Mouse (Mus musculus) CH12.LX (cell line): ENCODE measurements around the gene Gm17655. TPM values are rescaled to one million over a fixed set of nuclear protein-coding genes. Genes with fewer than 3 reads are reported as not detected.

ENCODE experiments used
- DNase-seq: peaks from one replicate; pipeline ENCODE4 v3.0.0-alpha.2; 2013; ENCODE audit errors: extremely low read depth
- H3K27ac ChIP-seq: 2 replicates; pipeline ENCODE4 v1.5.1; 2012; ENCODE audit warnings: low read depth, mild to moderate bottlenecking, control low read depth, moderate library complexity; ENCODE audit not compliant: insufficient read depth
- H3K27me3 ChIP-seq: replicated peaks from 2 replicates; pipeline ENCODE3; 2012; ENCODE audit warnings: inconsistent platforms
- H3K36me3 ChIP-seq, 2 experiments: replicated peaks in 1 of 2; 2 replicates each; pipeline versions ENCODE3 to v1.6.1; 2012; ENCODE audit warnings: inconsistent platforms in 1 of 2, low read length in 1 of 2, mild to moderate bottlenecking in 1 of 2, mixed read lengths in 1 of 2, moderate library complexity in 1 of 2; ENCODE audit not compliant: control insufficient read depth in 1 of 2, insufficient read depth in 1 of 2
- H3K4me1 ChIP-seq, 2 experiments: 2 replicates each; pipeline ENCODE4 v1.6.1; 2012; ENCODE audit warnings: inconsistent platforms in 1 of 2, moderate library complexity in 1 of 2; ENCODE audit not compliant: insufficient read depth in 2 of 2, control insufficient read depth in 1 of 2
- H3K4me2 ChIP-seq: 2 replicates; pipeline ENCODE4 v1.6.1; 2012; ENCODE audit warnings: low read depth, mild to moderate bottlenecking, control low read depth; ENCODE audit not compliant: poor library complexity, insufficient read depth, severe bottlenecking
- H3K4me3 ChIP-seq, 3 experiments: fragments of 150-350 bp in 1 of 3; sonication (generic) in 1 of 3; replicated peaks in 1 of 3; 2 replicates each; pipeline versions ENCODE3 to v1.5.1; 2011 to 2012; ENCODE audit warnings: low read depth in 2 of 3, low read length in 2 of 3, mild to moderate bottlenecking in 2 of 3, moderate library complexity in 2 of 3, control low read depth in 1 of 3, improper control_type of control experiment in 1 of 3, inconsistent platforms in 1 of 3, mixed read lengths in 1 of 3; ENCODE audit not compliant: poor library complexity in 1 of 3
- H3K79me2 ChIP-seq: replicated peaks from 2 replicates; pipeline ENCODE4 v1.6.1; 2012; ENCODE audit warnings: mild to moderate bottlenecking, moderate library complexity; ENCODE audit not compliant: control insufficient read depth, poor library complexity, insufficient read depth, severe bottlenecking; ENCODE audit errors: extremely low read depth
- H3K9ac ChIP-seq: 2 replicates; pipeline ENCODE4 v1.6.1; 2012; ENCODE audit warnings: low read depth, mild to moderate bottlenecking, control low read depth, moderate library complexity; ENCODE audit not compliant: insufficient read depth
- H3K9me3 ChIP-seq: replicated peaks from 2 replicates; pipeline ENCODE3; 2012; ENCODE audit warnings: low read length, inconsistent platforms, mixed read lengths
- BHLHE40 ChIP-seq: IDR thresholded peaks from 2 replicates; pipeline ENCODE4 v1.6.1; 2011; ENCODE audit warnings: mild to moderate bottlenecking, low read depth, low read length, improper control_type of control experiment
- CHD1 ChIP-seq: IDR thresholded peaks from 2 replicates; pipeline ENCODE4 v1.6.1; 2012; ENCODE audit warnings: low read depth, low read length, improper control_type of control experiment, inconsistent platforms
- CHD2 ChIP-seq: IDR thresholded peaks from 2 replicates; pipeline ENCODE4 v1.6.1; 2011; ENCODE audit warnings: low read length, improper control_type of control experiment
- ELF1 ChIP-seq: IDR thresholded peaks from 2 replicates; pipeline ENCODE4 v1.6.1; 2014; ENCODE audit warnings: low read depth, mild to moderate bottlenecking, inconsistent platforms, low read length, improper control_type of control experiment
- ETS1 ChIP-seq: conservative IDR thresholded peaks from 2 replicates; pipeline ENCODE4 v1.6.1; 2012; ENCODE audit warnings: low read depth, mild to moderate bottlenecking, inconsistent platforms, low read length, improper control_type of control experiment, moderate library complexity
- GABPA ChIP-seq: IDR thresholded peaks from 2 replicates; pipeline ENCODE4 v1.6.1; 2012; ENCODE audit warnings: low read depth, low read length, improper control_type of control experiment, inconsistent platforms; ENCODE audit not compliant: insufficient replicate concordance
- IRF4 ChIP-seq: IDR thresholded peaks from 2 replicates; pipeline ENCODE4 v1.6.1; 2014; ENCODE audit warnings: low read depth, mild to moderate bottlenecking, inconsistent platforms, low read length, improper control_type of control experiment
- JUN ChIP-seq: IDR thresholded peaks from 2 replicates; pipeline ENCODE4 v1.6.1; 2011; ENCODE audit warnings: low read depth, mild to moderate bottlenecking, low read length, improper control_type of control experiment, moderate library complexity; ENCODE audit not compliant: insufficient read depth
- JUND ChIP-seq: conservative IDR thresholded peaks from 2 replicates; pipeline ENCODE4 v1.6.1; 2011; ENCODE audit warnings: low read depth, low read length, improper control_type of control experiment
- MAFK ChIP-seq: IDR thresholded peaks from 2 replicates; pipeline ENCODE4 v1.6.1; 2011; ENCODE audit warnings: low read length, improper control_type of control experiment; ENCODE audit not compliant: insufficient replicate concordance
- MEF2A ChIP-seq: IDR thresholded peaks from 2 replicates; pipeline ENCODE4 v1.6.1; 2014; ENCODE audit warnings: low read depth, mild to moderate bottlenecking, inconsistent platforms, low read length, improper control_type of control experiment, borderline replicate concordance
- MYC ChIP-seq: IDR thresholded peaks from 2 replicates; pipeline ENCODE4 v1.6.1; 2011; ENCODE audit warnings: low read depth, mild to moderate bottlenecking, improper control_type of control experiment, low read length
- NELFE ChIP-seq: IDR thresholded peaks from 2 replicates; pipeline ENCODE4 v1.6.1; 2011; ENCODE audit warnings: low read depth, low read length, improper control_type of control experiment
- PAX5 ChIP-seq: IDR thresholded peaks from 2 replicates; pipeline ENCODE4 v1.6.1; 2012; ENCODE audit warnings: low read length, inconsistent platforms, mixed read lengths
- POLR2A ChIP-seq: IDR thresholded peaks from 2 replicates; pipeline ENCODE4 v1.6.1; 2011; ENCODE audit warnings: low read depth, mild to moderate bottlenecking, improper control_type of control experiment, low read length
- ZC3H11A ChIP-seq: IDR thresholded peaks from 2 replicates; pipeline ENCODE4 v1.6.1; 2012; ENCODE audit warnings: low read depth, mild to moderate bottlenecking, inconsistent platforms, low read length, improper control_type of control experiment
- ZKSCAN1 ChIP-seq: IDR thresholded peaks from 2 replicates; pipeline ENCODE4 v1.6.1; 2012; ENCODE audit warnings: low read depth, inconsistent platforms, low read length, improper control_type of control experiment, borderline replicate concordance
- dilution Hi-C: fragments of 300-500 bp; cut with MboI; formaldehyde crosslinking; loops from 2 replicates; pipeline ENCODE4 v1.14.3; 2020; ENCODE audit warnings: low sequenced_read_pairs; ENCODE audit not compliant: extremely low pct_unique_long_range_greater_than_20kb, extremely low pct_ligation_motif_present
- in situ Hi-C: fragments of 300-500 bp; cut with MboI; formaldehyde crosslinking; loops from 3 replicates; pipeline ENCODE4 v1.14.3; 2019; ENCODE audit warnings: low sequenced_read_pairs, low pct_ligation_motif_present, low pct_unique_long_range_greater_than_20kb, mixed read lengths
- polyA plus RNA-seq: library from polyadenylated mRNA; unstranded; fragments of >175 nt; gene quantifications from 2 replicates; pipeline ENCODE4 v1.2.1, GENCODE M21; 2012; ENCODE audit warnings: low read depth; ENCODE audit not compliant: insufficient read length
- total RNA-seq, 2 experiments: library from RNA; depleted of rRNA; stranded (reverse); fragments of 300-350 nt in 1 of 2; fragments of >200 nt in 1 of 2; gene quantifications; 2 replicates each; pipeline ENCODE4 v1.2.3; 2012 to 2014

The Gm17655 gene
- total and polyA plus RNA-seq, 3 experiments: 2.3 to 4.7 (median 2.6) TPM

GRCm38 (mm10) chr5:110102853-110103625, 30.7 kb upstream of the Gm17655 start:
- Histone ChIP-seq H3K36me3 (peaks cover 48 to 54% of the 10 kb centered on the region in 2 experiments), H3K4me3 (no peak overlapping the region), H3K79me2 (peaks cover 18% of the 10 kb centered on the region; the same call in 1 of the 2 replicates), H3K4me2 (no peak overlapping the region), H3K9me3 (peaks cover 10% of the 10 kb centered on the region), H3K9ac (no peak overlapping the region), H3K27ac (no peak overlapping the region), H3K27me3 (no peaks in the 10 kb centered on the region), H3K4me1 (peaks cover 23 to 25% of the 10 kb centered on the region in 2 experiments)
- no peak for DNase-seq
- TF ChIP-seq ZKSCAN1: no peak
- no peak for TF ChIP-seq MAFK
- no peak for TF ChIP-seq MYC
- no peak for TF ChIP-seq PAX5
- TF ChIP-seq BHLHE40: no peak
- no peak for TF ChIP-seq ETS1
- dilution Hi-C loops (no loop called here), in situ Hi-C loops (no loop called here)

DNA sequence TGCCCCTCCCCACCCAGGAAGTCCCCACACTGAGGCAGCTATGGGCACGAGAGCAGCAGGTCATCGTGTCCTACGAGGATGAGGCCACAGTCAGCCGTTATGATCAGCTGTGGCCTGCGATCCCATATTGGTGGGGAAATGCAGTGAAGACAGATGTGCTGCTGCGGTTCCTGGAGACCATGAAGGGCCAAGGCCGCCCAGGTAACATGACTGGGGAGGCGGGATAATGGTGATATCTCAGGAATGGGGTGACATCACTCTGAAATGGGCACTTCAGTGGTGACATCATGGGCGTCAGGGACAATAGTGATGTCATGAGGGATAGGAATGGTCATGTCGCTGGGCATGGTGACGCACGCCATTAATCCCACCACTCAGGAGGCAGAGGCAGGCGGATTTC, 30.1 kb upstream of the Gm17655 start:
- H3K4me2 ChIP-seq: no peak overlapping the region
- peaks cover 10% of the 10 kb centered on the region for H3K9me3 ChIP-seq
- H3K79me2 ChIP-seq: peaks cover 18% of the 10 kb centered on the region; the same call in 1 of the 2 replicates
- peaks cover 23 to 25% of the 10 kb centered on the region in 2 experiments for H3K4me1 ChIP-seq
- peaks cover 48 to 54% of the 10 kb centered on the region in 2 experiments for H3K36me3 ChIP-seq
- H3K9ac ChIP-seq: no peak overlapping the region
- no peak overlapping the region for H3K4me3 ChIP-seq
- TF ChIP-seq CHD1: no peak
- no peak for TF ChIP-seq ELF1
- TF ChIP-seq MYC: no peak
- TF ChIP-seq MEF2A: no peak
- TF ChIP-seq ZKSCAN1: no peak
- no peak for TF ChIP-seq CHD2
- no peak for TF ChIP-seq ZC3H11A
- TF ChIP-seq PAX5: no peak
- TF ChIP-seq JUND: no peak
- no peak for TF ChIP-seq GABPA
- no peak for TF ChIP-seq NELFE
- TF ChIP-seq JUN: no peak
- no peak for TF ChIP-seq IRF4
- no peak for TF ChIP-seq ETS1
- TF ChIP-seq BHLHE40: no peak
- TF ChIP-seq POLR2A: no peak
- in situ Hi-C loops (no loop called here), dilution Hi-C loops (no loop called here)
- H3K27me3 ChIP-seq: no peaks in the 10 kb centered on the region
- no peak for DNase-seq
- H3K27ac ChIP-seq: no peak overlapping the region
